Mouse (Mus musculus) brain, adult 2 months (tissue): ENCODE measurements at regions not wholly inside any gene's neighbourhood (a gene's known extent, or its start where the extent isn't known, plus 50 kb on each side); places are given as distances from the start of the nearest gene placed in this dataset.

ENCODE experiments used
- DNase-seq: peaks from one replicate; pipeline ENCODE4 v3.0.0; 2011; ENCODE audit warnings: low read depth, low spot score

GRCm38 (mm10) chr14:98937933-98938332 lies 56.2 kb downstream of the Rpl36a-ps1 start:
- no peak for DNase-seq

GRCm38 (mm10) chr14:98937373-98937772 lies 56.7 kb downstream of the Rpl36a-ps1 start:
- DNase-seq: no peak

DNA sequence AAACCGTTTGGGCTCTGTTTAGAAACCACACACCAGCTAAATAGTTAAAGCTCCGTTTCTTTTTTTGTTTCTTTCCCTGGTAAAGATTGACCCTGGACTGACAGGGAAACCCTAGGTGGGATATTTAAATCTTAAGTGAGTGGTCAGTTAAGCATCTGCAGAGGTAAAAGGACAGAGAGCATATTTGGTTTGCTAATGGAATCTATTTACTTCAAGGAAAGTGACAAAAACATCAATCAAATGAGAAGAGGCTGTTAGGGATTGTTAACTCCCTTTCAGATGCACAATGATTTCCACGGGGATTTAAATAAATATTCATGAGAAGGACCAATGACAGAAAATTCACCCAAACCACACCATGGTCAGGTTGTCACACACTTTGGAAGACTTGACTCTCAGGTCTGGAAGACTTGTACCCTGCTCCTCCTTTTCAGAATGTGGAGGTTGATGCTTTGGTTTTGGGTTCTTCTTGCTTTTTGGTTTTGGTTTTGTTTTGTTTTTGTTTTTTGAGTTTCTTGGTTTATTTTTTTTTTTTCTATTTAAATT lies 60.7 kb downstream of the Rpl36a-ps1 start:
- DNase-seq: no peak

- no peak for DNase-seq
Observed at GRCm38 (mm10) chr14:98929276-98929675, 64.8 kb downstream of the Rpl36a-ps1 start.

GRCm38 (mm10) chr14:98908234-98908633 lies 85.9 kb downstream of the Rpl36a-ps1 start:
- no peak for DNase-seq

GRCm38 (mm10) chr14:98898876-98899275 lies 95.2 kb downstream of the Rpl36a-ps1 start:
- peak; percentile 7 for DNase-seq

- no peak for DNase-seq
Observed at GRCm38 (mm10) chr14:98897390-98897789, 96.7 kb downstream of the Rpl36a-ps1 start.

GRCm38 (mm10) chr14:98895933-98896332 lies 98.2 kb downstream of the Rpl36a-ps1 start:
- DNase-seq: no peak

- DNase-seq: no peak
Observed at GRCm38 (mm10) chr14:98892670-98893069, 101.4 kb downstream of the Rpl36a-ps1 start.

GRCm38 (mm10) chr14:98891252-98891947 lies 102.7 kb downstream of the Rpl36a-ps1 start:
- no peak for DNase-seq

GRCm38 (mm10) chr14:98887588-98887987 lies 106.5 kb downstream of the Rpl36a-ps1 start:
- DNase-seq: no peak

- peak; percentile 16 for DNase-seq
Observed at GRCm38 (mm10) chr14:98886982-98887381, 107.1 kb downstream of the Rpl36a-ps1 start.

DNA sequence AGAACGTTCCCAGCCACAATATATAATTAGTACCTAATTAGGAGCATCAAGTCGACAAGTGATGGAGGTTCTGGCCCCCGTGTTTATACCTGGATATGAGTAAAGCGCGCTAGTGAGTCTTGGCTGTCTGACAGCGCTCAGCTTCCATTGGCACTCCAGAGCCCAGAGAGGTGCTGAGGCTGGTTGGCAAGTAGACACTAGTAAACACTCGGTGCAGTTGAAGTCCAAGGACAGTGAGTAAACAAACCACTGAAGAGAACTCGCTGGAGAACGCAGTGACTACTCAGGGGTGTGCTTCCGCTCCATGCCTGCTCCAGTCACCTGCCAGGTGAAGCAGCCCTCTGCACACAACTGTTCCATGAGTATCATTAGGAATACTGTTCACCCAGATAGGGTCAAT lies 111.5 kb downstream of the Rpl36a-ps1 start:
- DNase-seq: no peak

DNA sequence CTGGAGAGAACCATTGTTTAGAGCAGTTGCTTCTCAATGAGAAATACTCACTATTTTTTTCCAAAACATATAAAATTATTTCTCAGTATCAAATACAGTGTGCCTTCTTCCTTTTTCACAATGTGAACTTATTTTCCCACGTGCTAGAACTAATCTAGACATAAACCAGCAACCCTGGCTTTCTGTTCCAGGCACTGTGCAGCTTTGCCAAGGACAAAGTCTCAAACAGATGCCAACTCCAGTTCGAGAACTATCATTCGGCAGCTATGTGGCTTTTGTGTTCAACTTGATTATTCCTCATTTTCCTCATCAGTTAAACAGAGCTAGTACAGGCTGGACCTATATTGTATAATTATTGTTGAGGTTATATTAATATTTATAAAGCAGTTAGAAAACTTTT lies 116.2 kb downstream of the Rpl36a-ps1 start:
- DNase-seq: no peak

GRCm38 (mm10) chr14:98873446-98873845 lies 120.7 kb downstream of the Rpl36a-ps1 start:
- no peak for DNase-seq

DNA sequence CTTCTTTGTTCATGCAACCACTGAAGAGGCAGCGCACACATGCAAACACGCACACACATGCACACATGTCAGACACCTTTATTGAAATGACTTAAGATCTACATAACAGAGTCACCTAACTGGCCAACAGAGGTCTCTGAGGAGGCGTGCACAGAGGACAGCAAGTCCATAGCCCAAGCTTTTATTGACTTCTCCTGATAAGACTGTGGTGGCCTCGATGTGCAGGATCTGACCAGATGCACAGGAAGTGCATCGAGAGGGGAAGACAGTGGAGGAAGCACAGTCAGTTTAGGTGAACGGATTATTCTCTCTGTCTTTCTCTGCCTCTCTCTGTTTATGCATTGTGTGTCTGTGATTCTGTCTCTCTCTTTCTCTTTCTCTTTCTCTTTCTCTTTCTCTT lies 124.2 kb downstream of the Rpl36a-ps1 start:
- DNase-seq: no peak

DNA sequence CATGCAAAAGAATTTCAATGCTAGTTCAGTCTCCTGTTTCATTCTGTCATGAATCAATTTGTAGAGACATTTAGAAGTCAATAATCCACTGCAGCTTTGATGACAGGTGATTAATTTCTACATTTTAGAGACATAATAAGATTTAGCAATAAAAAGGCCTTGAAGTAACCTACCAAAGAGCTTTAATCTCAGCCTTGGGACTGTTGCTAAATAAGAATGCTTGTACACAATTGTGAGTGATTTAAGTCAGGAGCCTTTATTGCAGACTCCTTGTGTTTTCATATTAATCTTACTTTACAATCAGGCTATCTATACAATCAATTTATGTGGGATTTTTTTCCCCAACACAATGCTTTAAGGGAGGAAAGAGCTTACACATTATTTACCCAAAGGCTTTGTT lies 127.2 kb downstream of the Rpl36a-ps1 start:
- no peak for DNase-seq

DNA sequence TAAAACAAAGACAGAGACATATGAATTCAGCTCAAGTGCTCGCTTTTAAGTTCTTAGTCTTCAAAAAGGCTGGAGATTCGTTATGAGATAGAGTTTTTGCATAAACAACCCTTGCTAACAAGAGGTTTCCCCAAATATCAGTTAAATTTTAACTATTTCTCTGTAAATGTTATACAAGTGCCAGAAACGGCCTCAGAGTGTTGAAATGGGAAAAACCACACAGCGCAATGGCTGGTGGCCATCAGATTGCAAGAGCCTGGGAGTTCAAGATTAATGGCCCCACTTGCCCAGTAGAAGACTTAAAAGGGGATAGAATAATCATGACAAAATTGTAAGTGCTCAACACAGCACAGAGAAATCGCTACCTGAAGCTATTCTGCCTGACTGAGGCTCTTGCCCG lies 130.1 kb downstream of the Rpl36a-ps1 start:
- DNase-seq: no peak

DNA sequence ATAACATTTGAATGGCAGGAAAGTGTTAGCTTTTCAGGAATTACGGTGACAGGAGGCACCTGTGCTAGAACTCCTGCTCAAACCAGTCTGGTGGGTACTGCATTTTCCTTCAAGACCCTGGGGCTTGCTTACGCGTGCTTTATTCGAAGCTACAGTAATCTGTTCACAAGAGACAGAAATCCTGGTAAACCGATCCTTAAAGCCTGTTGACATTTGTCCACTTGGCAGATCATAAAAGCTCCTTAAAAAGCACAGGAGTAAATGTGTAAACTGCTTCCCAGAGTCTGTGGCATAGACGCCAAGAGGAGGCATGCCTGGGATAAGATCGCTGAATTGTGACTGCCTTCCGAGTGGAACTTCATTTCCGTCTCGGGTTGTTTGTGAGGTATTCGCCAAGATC lies 130.5 kb downstream of the Rpl36a-ps1 start:
- no peak for DNase-seq

DNA sequence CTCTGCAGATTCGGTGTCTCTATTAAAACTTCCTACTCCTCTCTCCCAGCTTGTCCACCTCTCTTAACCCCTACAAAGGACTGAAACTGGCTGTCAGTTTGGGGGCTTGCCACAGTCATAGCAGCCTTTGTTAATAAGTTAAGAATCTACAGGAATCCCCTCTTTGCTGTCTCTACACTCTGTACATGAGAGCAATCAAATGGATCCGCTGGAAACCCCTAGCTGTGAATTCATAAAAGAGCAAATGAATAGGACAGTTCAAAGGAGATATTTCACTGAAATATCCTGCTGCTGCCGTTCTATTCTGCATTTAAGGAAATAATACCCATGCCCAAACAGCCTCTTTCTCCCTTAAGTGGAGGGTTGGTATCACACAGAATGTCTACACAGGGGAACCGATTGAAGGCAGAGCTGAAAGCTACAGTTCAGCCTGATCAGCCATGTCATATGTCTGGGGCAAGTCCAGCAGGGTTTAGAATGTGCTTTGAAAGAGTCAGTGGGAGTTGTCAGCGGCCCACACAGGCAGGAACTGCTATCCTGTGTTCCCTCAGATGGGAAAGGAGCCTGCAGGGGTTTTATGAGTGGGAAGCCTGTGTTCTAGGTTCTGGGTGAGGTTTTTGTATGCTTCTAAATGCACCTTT lies 131.9 kb downstream of the Rpl36a-ps1 start:
- peak; percentile 14 for DNase-seq

DNA sequence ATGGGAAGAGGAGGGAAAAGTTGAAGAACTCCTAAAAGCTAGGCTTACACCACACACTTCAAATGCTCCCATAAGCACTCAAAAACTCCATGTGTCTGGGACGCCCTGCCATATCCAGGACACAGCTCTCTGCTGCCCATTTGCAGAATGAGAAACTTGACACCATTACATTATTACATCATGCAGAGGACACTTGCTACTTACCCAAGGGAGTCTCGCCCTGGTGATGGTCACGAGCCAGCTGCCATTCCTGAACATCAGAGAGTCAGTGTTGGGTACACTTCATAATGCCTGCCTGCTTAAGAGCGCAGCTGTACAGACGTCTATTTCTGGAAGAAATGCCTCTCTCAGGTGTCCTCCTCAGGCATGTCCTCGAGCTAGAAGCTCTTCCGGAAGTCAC lies 135.3 kb downstream of the Rpl36a-ps1 start:
- no peak for DNase-seq

DNA sequence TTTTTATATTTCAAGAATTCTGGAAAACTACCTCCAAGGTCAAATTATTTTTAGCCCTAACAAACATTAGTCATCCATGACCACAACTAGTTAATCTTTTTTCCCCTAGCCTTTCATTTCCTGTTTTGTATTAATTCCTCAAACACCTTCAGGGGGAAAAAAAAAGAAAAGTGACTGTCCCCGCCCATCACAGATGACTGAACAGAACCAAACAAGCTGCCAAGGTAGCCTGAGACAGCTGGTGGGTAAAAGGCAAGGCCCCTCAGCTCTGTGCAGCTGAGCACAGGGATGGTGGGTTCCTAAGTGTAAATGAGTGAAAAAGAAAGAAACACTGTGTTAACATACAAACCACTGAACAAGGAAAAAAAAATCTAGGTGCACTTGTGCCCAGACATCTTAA lies 145.6 kb downstream of the Rpl36a-ps1 start:
- no peak for DNase-seq

GRCm38 (mm10) chr14:98844221-98844620 lies 149.9 kb downstream of the Rpl36a-ps1 start:
- DNase-seq: no peak
